Mouse (Mus musculus) kidney, postnatal 10 days (tissue): ENCODE data around the gene Igf1.
A peak's percentile ranks its signal among the peaks of the same experiment; 100 is the strongest.

Source experiments
- DNase-seq: peaks from one replicate; pipeline ENCODE4 v3.0.0; 2021; ENCODE audit warnings: mixed read lengths

The Igf1 gene

GRCm38 (mm10) chr10:87858013-87858806, at the start of gene Igf1:
Gene Igf1 (plus strand): TSS chr10:87858265.
- no peak for DNase-seq

- DNase-seq = no peak
Observed at GRCm38 (mm10) chr10:87812157-87813072, 45.6 kb upstream of the Igf1 start.

GRCm38 (mm10) chr10:87813073-87813590, 44.9 kb upstream of the Igf1 start:
- DNase-seq = peak; percentile 46

- no peak for DNase-seq
Observed at GRCm38 (mm10) chr10:87816861-87817260, 41.2 kb upstream of the Igf1 start.

GRCm38 (mm10) chr10:87817786-87818185, 40.3 kb upstream of the Igf1 start:
- peak; percentile 64 for DNase-seq

- peak; percentile 34 for DNase-seq
Observed at GRCm38 (mm10) chr10:87821906-87822305, 36.2 kb upstream of the Igf1 start.

GRCm38 (mm10) chr10:87830012-87830411, 28.1 kb upstream of the Igf1 start:
- no peak for DNase-seq

GRCm38 (mm10) chr10:87830639-87831038, 27.4 kb upstream of the Igf1 start:
- DNase-seq = no peak

GRCm38 (mm10) chr10:87832101-87832500, 26.0 kb upstream of the Igf1 start:
- no peak for DNase-seq

GRCm38 (mm10) chr10:87839454-87839853, 18.6 kb upstream of the Igf1 start:
- no peak for DNase-seq

GRCm38 (mm10) chr10:87842501-87842900, 15.6 kb upstream of the Igf1 start:
- no peak for DNase-seq

GRCm38 (mm10) chr10:87844917-87845552, 13.0 kb upstream of the Igf1 start:
- no peak for DNase-seq

GRCm38 (mm10) chr10:87847882-87848281, 10.2 kb upstream of the Igf1 start:
- peak; percentile 32 for DNase-seq

GRCm38 (mm10) chr10:87848419-87848818, 9.6 kb upstream of the Igf1 start:
- DNase-seq = no peak

- no peak for DNase-seq
Observed at GRCm38 (mm10) chr10:87851492-87851891, 6.6 kb upstream of the Igf1 start.

- DNase-seq = peak; percentile 83
Observed at GRCm38 (mm10) chr10:87854408-87854807, 3.7 kb upstream of the Igf1 start.

GRCm38 (mm10) chr10:87855423-87856122, 2.5 kb upstream of the Igf1 start:
- no peak for DNase-seq

- no peak for DNase-seq
Observed at GRCm38 (mm10) chr10:87857215-87857955, 680 bp upstream of the Igf1 start.

GRCm38 (mm10) chr10:87858939-87859338, 874 bp downstream of the Igf1 start:
- peak; percentile 43 for DNase-seq

- no peak for DNase-seq
Observed at GRCm38 (mm10) chr10:87859453-87859852, 1.4 kb downstream of the Igf1 start.
